Mouse (Mus musculus): Measurements from ENCODE around the gene Cyp51. TPM values are rescaled to one million over a fixed set of nuclear protein-coding genes. Genes with fewer than 3 reads are reported as not detected.

The Cyp51 gene
- polyA plus RNA-seq, 1 experiment from 2014 or later, result 131 TPM

GRCm38 (mm10) chr5:4079086-4079485 lies 25.5 kb downstream of the Cyp51 start:
- DNase-seq (ENCODE audit: low spot score), result no peak
- peaks cover 96% of the 10 kb centered on the region for H3K36me3 ChIP-seq
- 91% methylated on average over 3 of the region's 3 CpGs for WGBS

GRCm38 (mm10) chr5:4067203-4067602 lies 37.3 kb downstream of the Cyp51 start:
- Histone ChIP-seq H3K4me3 (no peak overlapping the region), H3K27ac (no peak overlapping the region), H3K36me3 (peaks cover 97% of the 10 kb centered on the region), H3K9me3 (no peaks in the 10 kb centered on the region), H3K27me3 (ENCODE audit: insufficient read depth, poor library complexity, severe bottlenecking) (no peaks in the 10 kb centered on the region), H3K4me1 (replicated peaks) (no peaks in the 10 kb centered on the region)
- 93% methylated on average over 3 of the region's 3 CpGs for WGBS
- DNase-seq (ENCODE audit: low spot score), result no peak

More at GRCm38 (mm10) chr5:4079086-4079485, 25.5 kb downstream of the Cyp51 start:
- H3K4me1 ChIP-seq (replicated peaks), result no peaks in the 10 kb centered on the region
- no peak overlapping the region for H3K27ac ChIP-seq
- no peak overlapping the region for H3K4me3 ChIP-seq
- H3K27me3 ChIP-seq (ENCODE audit: insufficient read depth, poor library complexity, severe bottlenecking), result no peaks in the 10 kb centered on the region
- no peaks in the 10 kb centered on the region for H3K9me3 ChIP-seq

- H3K36me3 ChIP-seq, result peaks cover 97% of the 10 kb centered on the region
- H3K27me3 ChIP-seq (ENCODE audit: insufficient read depth, poor library complexity, severe bottlenecking), result no peaks in the 10 kb centered on the region
- no peaks in the 10 kb centered on the region for H3K4me1 ChIP-seq (replicated peaks)
- 96% methylated on average over 18 of the region's 18 CpGs for WGBS
- H3K27ac ChIP-seq, result no peak overlapping the region
- no peak for DNase-seq (ENCODE audit: low spot score)
- no peaks in the 10 kb centered on the region for H3K9me3 ChIP-seq
- H3K4me3 ChIP-seq, result no peak overlapping the region
Observed at GRCm38 (mm10) chr5:4066476-4067115, 38.0 kb downstream of the Cyp51 start.

- no peak for DNase-seq (ENCODE audit: low spot score)
- no peaks in the 10 kb centered on the region for H3K27me3 ChIP-seq (ENCODE audit: insufficient read depth, poor library complexity, severe bottlenecking)
- no peaks in the 10 kb centered on the region for H3K4me1 ChIP-seq (replicated peaks)
- no peak overlapping the region for H3K4me3 ChIP-seq
- H3K27ac ChIP-seq, result no peak overlapping the region
- no peaks in the 10 kb centered on the region for H3K9me3 ChIP-seq
- peaks cover 97% of the 10 kb centered on the region for H3K36me3 ChIP-seq
- WGBS, result 95% methylated on average over 8 of the region's 8 CpGs
Observed at GRCm38 (mm10) chr5:4060313-4060712, 44.2 kb downstream of the Cyp51 start.

GRCm38 (mm10) chr5:4040922-4041321 lies 63.6 kb downstream of the Cyp51 start:
- 84% methylated on average over 2 of the region's 2 CpGs for WGBS
- Histone ChIP-seq H3K4me3 (no peak overlapping the region), H3K36me3 (peaks cover 82% of the 10 kb centered on the region), H3K27me3 (ENCODE audit: insufficient read depth, poor library complexity, severe bottlenecking) (no peaks in the 10 kb centered on the region), H3K27ac (no peak overlapping the region), H3K9me3 (no peaks in the 10 kb centered on the region), H3K4me1 (replicated peaks) (no peaks in the 10 kb centered on the region)
- DNase-seq (ENCODE audit: low spot score), result no peak

- Histone ChIP-seq H3K4me1 (replicated peaks) (no peaks in the 10 kb centered on the region), H3K9me3 (no peaks in the 10 kb centered on the region), H3K27me3 (ENCODE audit: insufficient read depth, poor library complexity, severe bottlenecking) (no peaks in the 10 kb centered on the region), H3K27ac (no peak overlapping the region), H3K36me3 (peaks cover 82% of the 10 kb centered on the region), H3K4me3 (no peak overlapping the region)
- WGBS, result 91% methylated on average over 6 of the region's 6 CpGs
- DNase-seq (ENCODE audit: low spot score), result no peak
Observed at GRCm38 (mm10) chr5:4040372-4040771, 64.2 kb downstream of the Cyp51 start.

GRCm38 (mm10) chr5:4039351-4039750 lies 65.2 kb downstream of the Cyp51 start:
- peaks cover 84% of the 10 kb centered on the region for H3K36me3 ChIP-seq
- H3K9me3 ChIP-seq, result no peaks in the 10 kb centered on the region
- H3K27me3 ChIP-seq (ENCODE audit: insufficient read depth, poor library complexity, severe bottlenecking), result no peaks in the 10 kb centered on the region
- no peaks in the 10 kb centered on the region for H3K4me1 ChIP-seq (replicated peaks)
- no peak for DNase-seq (ENCODE audit: low spot score)
- no peak overlapping the region for H3K27ac ChIP-seq
- WGBS, result 91% methylated on average over 8 of the region's 8 CpGs
- no peak overlapping the region for H3K4me3 ChIP-seq

GRCm38 (mm10) chr5:4036686-4037085 lies 67.9 kb downstream of the Cyp51 start:
- WGBS, result 95% methylated on average over 9 of the region's 9 CpGs
- no peaks in the 10 kb centered on the region for H3K9me3 ChIP-seq
- no peak overlapping the region for H3K4me3 ChIP-seq
- no peak overlapping the region for H3K27ac ChIP-seq
- no peak for DNase-seq (ENCODE audit: low spot score)
- no peaks in the 10 kb centered on the region for H3K27me3 ChIP-seq (ENCODE audit: insufficient read depth, poor library complexity, severe bottlenecking)
- no peaks in the 10 kb centered on the region for H3K4me1 ChIP-seq (replicated peaks)
- H3K36me3 ChIP-seq, result peaks cover 87% of the 10 kb centered on the region

- Histone ChIP-seq H3K4me1 (replicated peaks) (no peaks in the 10 kb centered on the region), H3K36me3 (peaks cover 72% of the 10 kb centered on the region), H3K4me3 (no peak overlapping the region), H3K9me3 (no peaks in the 10 kb centered on the region), H3K27ac (no peak overlapping the region), H3K27me3 (ENCODE audit: insufficient read depth, poor library complexity, severe bottlenecking) (no peaks in the 10 kb centered on the region)
- WGBS, result 91% methylated on average over 4 of the region's 4 CpGs
- DNase-seq (ENCODE audit: low spot score), result no peak
Observed at GRCm38 (mm10) chr5:4031846-4032245, 72.7 kb downstream of the Cyp51 start.

Other genes starting within 250 kb of the Cyp51 start
- gene Mterf1a, start 210.8 kb downstream of the Cyp51 start, polyA plus RNA-seq (2016; fragmentation: Nextera tagmentation; extraction: Ambion mirVana), result 7.9 and 8.6 TPM in 2 replicates
- 122 and 125 TPM in 2 replicates for gene Akap9, start 176.7 kb downstream of the Cyp51 start, polyA plus RNA-seq (2016; fragmentation: Nextera tagmentation; extraction: Ambion mirVana)
- gene Mterf1b, start 87.6 kb upstream of the Cyp51 start, polyA plus RNA-seq (2016; fragmentation: Nextera tagmentation; extraction: Ambion mirVana), result 1.8 and 3.3 TPM in 2 replicates